ENCODE assay signal across 7 mouse cellular contexts in the genomic region with DNA sequence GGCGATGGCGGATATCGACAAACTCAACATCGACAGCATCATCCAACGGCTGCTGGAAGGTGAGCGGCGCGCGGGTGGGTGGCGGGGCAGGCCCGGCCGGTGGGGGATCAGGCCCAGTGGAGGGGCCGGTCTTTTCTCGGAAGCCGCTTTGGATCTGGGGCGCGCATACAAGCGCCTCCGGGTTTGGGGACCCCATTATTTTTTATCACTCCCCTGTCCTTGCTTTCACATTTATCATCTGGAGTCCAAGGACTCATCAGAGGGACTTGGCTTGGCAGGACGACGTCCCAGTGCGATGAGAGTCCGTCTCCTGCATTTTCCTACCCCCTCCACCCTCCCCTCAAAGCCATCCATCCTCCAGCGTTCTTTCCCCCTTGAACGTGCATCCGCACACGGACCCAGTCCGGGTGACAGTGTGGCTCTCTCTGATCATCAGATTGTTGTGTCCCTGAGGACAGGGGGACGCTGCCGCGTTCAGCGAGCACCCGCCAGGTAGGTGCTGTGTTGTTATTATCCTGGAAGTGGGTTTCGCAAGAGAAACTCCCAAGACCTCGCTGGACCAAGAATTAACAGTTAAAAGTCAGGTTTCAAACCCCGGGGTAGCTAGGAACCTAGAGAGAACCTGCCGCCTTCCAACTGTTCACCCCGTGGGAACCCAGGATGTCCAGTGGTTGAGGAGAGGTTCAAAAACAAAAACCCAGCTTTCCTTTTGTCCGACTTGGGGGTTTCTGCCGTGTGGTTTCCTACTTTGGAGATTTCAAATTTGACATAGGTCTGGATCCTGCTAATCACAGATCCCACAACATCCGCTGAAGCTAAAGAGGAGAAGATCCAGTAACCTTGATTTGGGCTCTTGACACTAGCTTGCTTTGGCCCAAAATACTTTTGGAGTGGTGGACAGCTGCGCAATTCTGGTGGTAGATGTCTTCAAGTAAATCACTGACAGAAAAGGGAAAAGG. TPM values are rescaled to one million over a fixed set of nuclear protein-coding genes. Genes with fewer than 3 reads are reported as not detected.
DNase-seq lines count a peak whose midpoint lies in the region; ATAC-seq and TF ChIP-seq lines count a peak whose summit lies in the region.

No protein-coding gene starts in this region.

- peak overlapping the region; percentile 93 for H3K9ac ChIP-seq in embryonic facial prominence, embryonic 13.5 days
- H3K9ac ChIP-seq in intestine, embryonic 15.5 days: peak overlapping the region; percentile 90
- H3K9ac ChIP-seq in lung, embryonic 16.5 days (ENCODE audit: low read length): peak overlapping the region; percentile 82
- H3K9ac ChIP-seq in stomach, embryonic 14.5 days (replicated peaks; ENCODE audit: low read depth, low read length): peak overlapping the region; percentile 95

- H3K4me2 ChIP-seq in embryonic facial prominence, embryonic 13.5 days: peak overlapping the region; percentile 84
- H3K4me2 ChIP-seq in intestine, embryonic 15.5 days (replicated peaks): peak overlapping the region; percentile 72
- H3K4me2 ChIP-seq in lung, embryonic 16.5 days (ENCODE audit: low read depth, low read length): peak overlapping the region; percentile 73
- peak overlapping the region; percentile 78 for H3K4me2 ChIP-seq in stomach, embryonic 14.5 days (replicated peaks; ENCODE audit: low read depth, low read length)

- under 1% methylated on average over 42 of the region's 42 CpGs for WGBS in thymus, adult 2 months
- WGBS in embryonic facial prominence, embryonic 13.5 days: 2% methylated on average over 42 of the region's 42 CpGs
- 2% methylated on average over 30 of the region's 42 CpGs for WGBS in intestine, embryonic 15.5 days
- 1% methylated on average over 42 of the region's 42 CpGs for whole genome bisulfite sequencing in lung, embryonic 16.5 days
- 2% methylated on average over 40 of the region's 42 CpGs for WGBS in stomach, embryonic 14.5 days

- no peaks in the 10 kb centered on the region for H3K9me3 ChIP-seq in embryonic facial prominence, embryonic 13.5 days
- H3K9me3 ChIP-seq in intestine, embryonic 15.5 days: no peaks in the 10 kb centered on the region
- no peaks in the 10 kb centered on the region for H3K9me3 ChIP-seq in lung, embryonic 16.5 days (ENCODE audit: control insufficient read depth, low read length)
- no peaks in the 10 kb centered on the region for H3K9me3 ChIP-seq in stomach, embryonic 14.5 days (ENCODE audit: control insufficient read depth, low read depth, low read length)

- DNase-seq in thymus, adult 2 months: peak; percentile 34
- no peak for DNase-seq in thymus, adult 18-20 months
- DNase-seq in urinary bladder, postnatal 10 days (ENCODE audit: low spot score): no peak

- H3K27me3 ChIP-seq in thymus, adult 2 months (ENCODE audit: control insufficient read depth, insufficient read depth, low read length): no peaks in the 10 kb centered on the region
- H3K27me3 ChIP-seq in embryonic facial prominence, embryonic 13.5 days: no peaks in the 10 kb centered on the region
- H3K27me3 ChIP-seq in intestine, embryonic 15.5 days (replicated peaks): no peaks in the 10 kb centered on the region
- H3K27me3 ChIP-seq in lung, embryonic 16.5 days (ENCODE audit: control insufficient read depth, insufficient read depth, low read depth, low read length): no peaks in the 10 kb centered on the region
- no peaks in the 10 kb centered on the region for H3K27me3 ChIP-seq in stomach, embryonic 14.5 days (ENCODE audit: control insufficient read depth, insufficient read depth, low read length)

- peaks cover 34% of the 10 kb centered on the region for H3K4me1 ChIP-seq in thymus, adult 2 months (replicated peaks; ENCODE audit: control insufficient read depth, insufficient read depth, low read length)
- H3K4me1 ChIP-seq in embryonic facial prominence, embryonic 13.5 days: peaks cover 58% of the 10 kb centered on the region
- peaks cover 53% of the 10 kb centered on the region for H3K4me1 ChIP-seq in intestine, embryonic 15.5 days (replicated peaks)
- H3K4me1 ChIP-seq in lung, embryonic 16.5 days (replicated peaks; ENCODE audit: control insufficient read depth, insufficient read depth, low read length): peaks cover 43% of the 10 kb centered on the region
- peaks cover 30% of the 10 kb centered on the region for H3K4me1 ChIP-seq in stomach, embryonic 14.5 days (ENCODE audit: control insufficient read depth, insufficient read depth, low read length)

- no peak for TF ChIP-seq POLR2A in thymus, adult 2 months (IDR thresholded peaks at IDR 0.05; ENCODE audit: control insufficient read depth, extremely low read depth, insufficient read depth, low read length, poor library complexity)

- TF ChIP-seq CTCF in thymus, adult 2 months (IDR thresholded peaks at IDR 0.05; ENCODE audit: borderline replicate concordance, control insufficient read depth, extremely low read depth, insufficient read depth, low read length, poor library complexity): no peak

- 0 out of 2 replicates have a peak, but pooled peaks have one; percentile 8 for ATAC-seq in embryonic facial prominence, embryonic 13.5 days (ENCODE audit: insufficient number of reproducible peaks, insufficient read depth, low FRiP score, low TSS enrichment, low read depth)
- ATAC-seq in intestine, embryonic 15.5 days: peak; percentile 7; the same call in 1 of the 2 replicates
- ATAC-seq in lung, embryonic 16.5 days (ENCODE audit: low read depth): peak; percentile 15
- ATAC-seq in stomach, embryonic 14.5 days (ENCODE audit: insufficient number of reproducible peaks, insufficient read depth, low FRiP score, low read depth): peak; percentile 2; the same call in 1 of the 2 replicates

- peak overlapping the region; percentile 78 for H3K4me3 ChIP-seq in thymus, adult 2 months (ENCODE audit: control insufficient read depth, insufficient read depth, low read length)
- H3K4me3 ChIP-seq in embryonic facial prominence, embryonic 13.5 days: peak overlapping the region; percentile 92
- H3K4me3 ChIP-seq in intestine, embryonic 15.5 days (replicated peaks): peak overlapping the region; percentile 63
- peak overlapping the region; percentile 71 for H3K4me3 ChIP-seq in lung, embryonic 16.5 days (ENCODE audit: low read length)
- H3K4me3 ChIP-seq in stomach, embryonic 14.5 days (ENCODE audit: low read depth, low read length): peak overlapping the region; percentile 97

- H3K27ac ChIP-seq in thymus, adult 2 months (ENCODE audit: control insufficient read depth, insufficient read depth, low read length): peak overlapping the region; percentile 53; the same call in 1 of the 2 replicates
- peak overlapping the region; percentile 91 for H3K27ac ChIP-seq in embryonic facial prominence, embryonic 13.5 days
- peak overlapping the region; percentile 81 for H3K27ac ChIP-seq in intestine, embryonic 15.5 days
- H3K27ac ChIP-seq in lung, embryonic 16.5 days (ENCODE audit: low read length): peak overlapping the region; percentile 43
- peak overlapping the region; percentile 35; the same call in 1 of the 2 replicates for H3K27ac ChIP-seq in stomach, embryonic 14.5 days (ENCODE audit: low read length)

- H3K36me3 ChIP-seq in thymus, adult 2 months (ENCODE audit: control insufficient read depth, insufficient read depth, low read length): peaks cover 2% of the 10 kb centered on the region; the same call in 1 of the 2 replicates
- peaks cover 23% of the 10 kb centered on the region for H3K36me3 ChIP-seq in embryonic facial prominence, embryonic 13.5 days
- peaks cover 4% of the 10 kb centered on the region; the same call in 1 of the 2 replicates for H3K36me3 ChIP-seq in intestine, embryonic 15.5 days
- H3K36me3 ChIP-seq in lung, embryonic 16.5 days (ENCODE audit: control insufficient read depth, insufficient read depth, low read length): no peaks in the 10 kb centered on the region
- H3K36me3 ChIP-seq in stomach, embryonic 14.5 days (ENCODE audit: control insufficient read depth, insufficient read depth, low read length): peaks cover 9% of the 10 kb centered on the region; the same call in 1 of the 2 replicates

RNA-seq across cellular contexts. Expression of a gene that starts 0.8 kb away (rescaled TPM):
- 194 and 220 TPM in 2 replicates for polyA plus RNA-seq in thymus, adult 2 months (2012; rRNA removed)
- polyA plus RNA-seq in embryonic facial prominence, embryonic 13.5 days (2015; fragmentation: Nextera tagmentation; extraction: Ambion mirVana): 237 and 249 TPM in 2 replicates
- 240 and 244 TPM in 2 replicates for polyA plus RNA-seq in intestine, embryonic 15.5 days (2015; fragmentation: Nextera tagmentation; extraction: Ambion mirVana)
- polyA plus RNA-seq in lung, embryonic 16.5 days (2015; fragmentation: Nextera tagmentation; extraction: Ambion mirVana): 214 and 259 TPM in 2 replicates
- polyA plus RNA-seq in stomach, embryonic 14.5 days (2014; fragmentation: Nextera tagmentation; extraction: Ambion mirVana): 221 and 234 TPM in 2 replicates

RNA-seq across cellular contexts. Expression of a gene that starts 18.2 kb away (rescaled TPM):
- polyA plus RNA-seq in thymus, adult 2 months (2012; rRNA removed): 0.23 and 0.42 TPM in 2 replicates
- not detected in 2 replicates for polyA plus RNA-seq in embryonic facial prominence, embryonic 13.5 days (2015; fragmentation: Nextera tagmentation; extraction: Ambion mirVana)
- polyA plus RNA-seq in intestine, embryonic 15.5 days (2015; fragmentation: Nextera tagmentation; extraction: Ambion mirVana): not detected in 2 replicates
- 0.04 TPM in 1 of 2 replicates, not detected in the other for polyA plus RNA-seq in lung, embryonic 16.5 days (2015; fragmentation: Nextera tagmentation; extraction: Ambion mirVana)
- not detected in 2 replicates for polyA plus RNA-seq in stomach, embryonic 14.5 days (2014; fragmentation: Nextera tagmentation; extraction: Ambion mirVana)

RNA-seq across cellular contexts. Expression of a gene that starts 47.8 kb away (rescaled TPM):
- polyA plus RNA-seq in thymus, adult 2 months (2012; rRNA removed): 43.9 and 49.9 TPM in 2 replicates
- 8.6 and 10.0 TPM in 2 replicates for polyA plus RNA-seq in embryonic facial prominence, embryonic 13.5 days (2015; fragmentation: Nextera tagmentation; extraction: Ambion mirVana)
- 5.2 and 5.8 TPM in 2 replicates for polyA plus RNA-seq in intestine, embryonic 15.5 days (2015; fragmentation: Nextera tagmentation; extraction: Ambion mirVana)
- 4.4 and 5.0 TPM in 2 replicates for polyA plus RNA-seq in lung, embryonic 16.5 days (2015; fragmentation: Nextera tagmentation; extraction: Ambion mirVana)
- 6.2 and 6.3 TPM in 2 replicates for polyA plus RNA-seq in stomach, embryonic 14.5 days (2014; fragmentation: Nextera tagmentation; extraction: Ambion mirVana)

RNA-seq across cellular contexts. Expression of a gene that starts 58.1 kb away (rescaled TPM):
- polyA plus RNA-seq in thymus, adult 2 months (2012; rRNA removed): 0.79 and 169 TPM in 2 replicates
- polyA plus RNA-seq in embryonic facial prominence, embryonic 13.5 days (2015; fragmentation: Nextera tagmentation; extraction: Ambion mirVana): 31.8 TPM in 1 of 2 replicates, not detected in the other
- 0.45 and 0.62 TPM in 2 replicates for polyA plus RNA-seq in intestine, embryonic 15.5 days (2015; fragmentation: Nextera tagmentation; extraction: Ambion mirVana)
- 12.4 and 12.7 TPM in 2 replicates for polyA plus RNA-seq in lung, embryonic 16.5 days (2015; fragmentation: Nextera tagmentation; extraction: Ambion mirVana)
- 1.7 and 2.3 TPM in 2 replicates for polyA plus RNA-seq in stomach, embryonic 14.5 days (2014; fragmentation: Nextera tagmentation; extraction: Ambion mirVana)

Comparison
In these comparisons a context has a peak if more than half of its experiments do, and no peak if none do; other contexts are left out.
1. H3K27ac ChIP-seq: peak in every context shown above with its lines; median percentile 91 in embryonic facial prominence, embryonic 13.5 days; 81 in intestine, embryonic 15.5 days; 53 in thymus, adult 2 months; 43 in lung, embryonic 16.5 days; 35 in stomach, embryonic 14.5 days.